Mouse (Mus musculus) lung, embryonic 16.5 days (tissue): Measurements from ENCODE around the gene Brat1. TPM values are rescaled to one million over a fixed set of nuclear protein-coding genes. Genes with fewer than 3 reads are reported as not detected.
A peak's percentile ranks its signal among the peaks of the same experiment; 100 is the strongest.

Source experiments
- ATAC-seq: fragments of 200-750 bp; cut with Nextera tagmentation; 2 replicates; pipeline ENCODE4 v1.8.0; 2017; ENCODE audit warnings: low read depth, mild to moderate bottlenecking, moderate library complexity
- H3K27ac ChIP-seq: fragments of 300-500 bp; sonication (generic); 2 replicates; pipeline ENCODE4 v1.5.1; 2014; ENCODE audit warnings: mild to moderate bottlenecking, control low read depth, low read length
- H3K27me3 ChIP-seq: fragments of 300-500 bp; sonication (generic); 2 replicates; pipeline ENCODE4 v1.6.1; 2014; ENCODE audit warnings: low read depth, low read length, mixed read lengths; ENCODE audit not compliant: control insufficient read depth, insufficient read depth
- H3K36me3 ChIP-seq: fragments of 300-500 bp; sonication (generic); 2 replicates; pipeline ENCODE4 v1.6.1; 2014; ENCODE audit warnings: low read length; ENCODE audit not compliant: control insufficient read depth, insufficient read depth
- H3K4me1 ChIP-seq: fragments of 300-500 bp; sonication (generic); replicated peaks from 2 replicates; pipeline ENCODE4 v1.6.1; 2014; ENCODE audit warnings: low read length, mixed read lengths; ENCODE audit not compliant: control insufficient read depth, insufficient read depth
- H3K4me2 ChIP-seq: fragments of 300-500 bp; sonication (generic); 2 replicates; pipeline ENCODE4 v1.6.1; 2014; ENCODE audit warnings: low read depth, low read length, control low read depth
- H3K4me3 ChIP-seq: fragments of 300-500 bp; sonication (generic); 2 replicates; pipeline ENCODE4 v1.5.1; 2014; ENCODE audit warnings: mild to moderate bottlenecking, low read length, control low read depth
- H3K9ac ChIP-seq: fragments of 300-500 bp; sonication (generic); 2 replicates; pipeline ENCODE4 v1.6.1; 2014; ENCODE audit warnings: low read length, control low read depth
- H3K9me3 ChIP-seq: fragments of 300-500 bp; sonication (generic); 2 replicates; pipeline ENCODE4 v1.6.1; 2016; ENCODE audit warnings: low read length; ENCODE audit not compliant: control insufficient read depth
- WGBS: fragments of 180-500 bp; shearing (Covaris S2); extraction: QIAGEN DNeasy Blood & Tissue Kit; methylation state at CpG from one replicate; pipeline ENCODE4 v1.1.7; 2014; 5-methylcytosine and 5-hydroxymethylcytosine counted together
- polyA plus RNA-seq: library from polyadenylated mRNA; unstranded; fragments of >200 nt; fragmentation: Nextera tagmentation; extraction: Ambion mirVana; gene quantifications from 2 replicates; pipeline ENCODE4 v1.2.1, GENCODE M21; 2015

Brat1 gene
- polyA plus RNA-seq = 24.4 TPM in 2 replicates

DNA sequence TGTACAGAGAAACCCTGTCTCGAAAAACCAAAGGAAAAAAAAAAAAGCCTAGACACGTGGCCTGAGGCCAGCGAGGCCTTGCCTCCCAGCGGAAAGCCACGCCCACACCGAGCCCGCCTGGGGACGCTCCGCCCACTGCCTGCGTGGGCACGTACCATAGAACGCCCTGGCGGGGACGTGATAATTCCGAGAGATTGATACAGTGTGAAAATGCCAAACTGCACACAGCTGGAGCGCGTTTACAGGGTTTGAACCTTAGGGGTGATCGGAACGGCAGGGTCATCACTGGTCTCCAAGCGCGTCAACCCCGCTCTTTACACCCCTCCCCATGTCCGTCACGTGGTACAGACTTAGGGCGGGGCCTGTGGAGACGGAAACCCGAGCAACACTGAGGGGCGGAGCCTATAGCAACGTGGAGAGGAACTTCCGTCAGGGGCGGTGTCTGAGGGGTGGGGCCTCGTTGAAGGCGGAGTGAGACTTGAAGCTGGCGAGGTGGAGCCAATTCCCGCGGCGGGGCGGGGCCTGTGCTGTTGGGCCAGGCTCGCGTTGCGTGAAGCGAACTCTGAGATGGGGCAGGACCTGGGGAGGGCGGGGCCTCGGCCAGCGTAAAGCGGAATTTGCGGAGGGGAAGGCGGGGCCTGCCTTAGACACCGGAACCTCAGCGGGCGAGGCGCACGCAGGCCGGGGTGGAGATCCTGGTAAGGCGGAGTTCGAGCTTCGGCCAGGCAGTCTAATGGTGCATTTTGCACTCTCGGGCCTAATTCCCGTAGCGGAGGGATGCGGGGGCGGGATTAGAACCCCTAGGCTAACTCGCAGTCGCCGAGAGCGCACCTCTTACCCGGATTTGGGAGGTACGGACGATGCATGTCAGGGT is at the start of gene Brat1:
Brat1 (plus strand) TSS at position 634 of the 874 bp plus-strand sequence.
- Histone ChIP-seq H3K27ac (peak within 1 kb of the TSS; percentile 95), H3K4me2 (peak within 1 kb of the TSS; percentile 87), H3K4me3 (peak within 1 kb of the TSS; percentile 77), H3K4me1 (peaks cover 24% of the 10 kb centered on the region), H3K9ac (peak within 1 kb of the TSS; percentile 84), H3K36me3 (no peaks in the 10 kb centered on the region), H3K27me3 (no peaks in the 10 kb centered on the region), H3K9me3 (no peaks in the 10 kb centered on the region)
- peak; percentile 93 for ATAC-seq
- WGBS = under 1% methylated on average over 69 of the region's 69 CpGs

DNA sequence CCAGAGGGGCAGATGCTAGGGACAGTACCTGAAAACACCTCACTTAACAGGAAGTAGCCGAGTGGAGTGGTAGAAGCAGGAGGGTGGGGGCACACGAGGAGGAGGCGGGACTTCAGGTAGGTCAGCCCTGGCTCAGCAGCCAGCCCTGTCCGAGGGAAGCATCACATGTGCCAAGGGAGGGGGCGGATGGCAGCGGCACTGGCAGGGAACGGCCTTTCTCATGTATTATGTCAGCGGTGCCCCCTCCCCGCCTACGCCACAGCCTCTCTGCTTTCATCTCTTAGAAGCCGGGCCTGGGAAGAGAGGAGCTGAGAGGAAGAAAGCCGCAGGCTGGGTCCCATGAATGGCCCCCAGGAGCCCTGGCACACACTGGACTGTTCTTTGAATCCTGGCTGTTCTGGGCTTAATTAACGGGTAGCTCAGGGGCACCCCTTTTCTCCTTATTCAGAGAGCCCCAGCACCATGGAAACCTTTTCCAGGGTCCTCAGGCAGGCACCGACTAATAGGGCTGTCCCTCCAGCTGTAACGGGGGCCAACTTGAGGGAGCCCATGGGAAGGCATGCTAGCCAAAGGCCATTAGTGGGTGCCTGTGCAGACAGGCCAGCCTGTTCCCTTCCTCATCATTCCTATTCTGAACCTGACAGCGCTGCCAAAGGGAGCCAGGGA is 45.1 kb upstream of the Brat1 start:
- Histone ChIP-seq H3K4me3 (no peak overlapping the region), H3K27ac (no peak overlapping the region), H3K9me3 (no peaks in the 10 kb centered on the region), H3K4me1 (peaks cover 13% of the 10 kb centered on the region), H3K4me2 (no peak overlapping the region), H3K36me3 (no peaks in the 10 kb centered on the region), H3K27me3 (no peaks in the 10 kb centered on the region), H3K9ac (no peak overlapping the region)
- no peak for ATAC-seq
- 45% methylated on average over 14 of the region's 16 CpGs for WGBS

- Histone ChIP-seq H3K27ac (no peak overlapping the region), H3K4me3 (no peak overlapping the region), H3K9me3 (no peaks in the 10 kb centered on the region), H3K36me3 (no peaks in the 10 kb centered on the region), H3K4me2 (no peak overlapping the region), H3K9ac (no peak overlapping the region), H3K4me1 (peaks cover 13% of the 10 kb centered on the region), H3K27me3 (no peaks in the 10 kb centered on the region)
- 77% methylated on average over 1 of the region's 1 CpGs for WGBS
- no peak for ATAC-seq
Observed at GRCm38 (mm10) chr5:140660398-140660797, 44.4 kb upstream of the Brat1 start.

DNA sequence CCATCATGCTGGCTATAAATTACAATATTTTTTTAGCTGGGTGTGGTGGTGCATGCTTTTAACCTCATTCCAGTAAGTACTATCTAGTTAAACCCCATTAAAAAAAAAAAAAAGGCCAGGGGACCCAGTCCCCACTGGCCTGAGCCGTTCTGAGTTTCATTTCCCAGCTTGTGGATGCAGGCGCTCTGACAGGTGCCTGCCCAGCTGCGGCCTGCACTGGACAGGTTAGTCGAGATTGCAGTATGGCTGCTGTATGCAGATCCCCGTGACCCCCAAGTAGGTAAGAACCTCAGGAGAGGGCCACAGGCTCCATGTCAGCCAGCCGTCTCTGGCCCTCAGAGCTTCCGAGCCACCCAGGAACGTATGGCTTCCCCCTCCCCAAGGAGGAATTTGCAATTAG is 43.4 kb upstream of the Brat1 start:
- Histone ChIP-seq H3K9me3 (no peaks in the 10 kb centered on the region), H3K4me2 (no peak overlapping the region), H3K36me3 (no peaks in the 10 kb centered on the region), H3K4me1 (peaks cover 13% of the 10 kb centered on the region), H3K9ac (no peak overlapping the region), H3K27ac (no peak overlapping the region), H3K27me3 (no peaks in the 10 kb centered on the region), H3K4me3 (no peak overlapping the region)
- no peak for ATAC-seq
- whole genome bisulfite sequencing = 48% methylated on average over 8 of the region's 8 CpGs

GRCm38 (mm10) chr5:140661875-140662643 is 42.8 kb upstream of the Brat1 start:
- 63% methylated on average over 12 of the region's 12 CpGs for WGBS
- no peak overlapping the region for H3K27ac ChIP-seq
- H3K4me3 ChIP-seq = no peak overlapping the region
- H3K27me3 ChIP-seq = no peaks in the 10 kb centered on the region
- no peaks in the 10 kb centered on the region for H3K9me3 ChIP-seq
- peaks cover 13% of the 10 kb centered on the region for H3K4me1 ChIP-seq
- H3K4me2 ChIP-seq = no peak overlapping the region
- no peak overlapping the region for H3K9ac ChIP-seq
- H3K36me3 ChIP-seq = no peaks in the 10 kb centered on the region
- no peak for ATAC-seq

DNA sequence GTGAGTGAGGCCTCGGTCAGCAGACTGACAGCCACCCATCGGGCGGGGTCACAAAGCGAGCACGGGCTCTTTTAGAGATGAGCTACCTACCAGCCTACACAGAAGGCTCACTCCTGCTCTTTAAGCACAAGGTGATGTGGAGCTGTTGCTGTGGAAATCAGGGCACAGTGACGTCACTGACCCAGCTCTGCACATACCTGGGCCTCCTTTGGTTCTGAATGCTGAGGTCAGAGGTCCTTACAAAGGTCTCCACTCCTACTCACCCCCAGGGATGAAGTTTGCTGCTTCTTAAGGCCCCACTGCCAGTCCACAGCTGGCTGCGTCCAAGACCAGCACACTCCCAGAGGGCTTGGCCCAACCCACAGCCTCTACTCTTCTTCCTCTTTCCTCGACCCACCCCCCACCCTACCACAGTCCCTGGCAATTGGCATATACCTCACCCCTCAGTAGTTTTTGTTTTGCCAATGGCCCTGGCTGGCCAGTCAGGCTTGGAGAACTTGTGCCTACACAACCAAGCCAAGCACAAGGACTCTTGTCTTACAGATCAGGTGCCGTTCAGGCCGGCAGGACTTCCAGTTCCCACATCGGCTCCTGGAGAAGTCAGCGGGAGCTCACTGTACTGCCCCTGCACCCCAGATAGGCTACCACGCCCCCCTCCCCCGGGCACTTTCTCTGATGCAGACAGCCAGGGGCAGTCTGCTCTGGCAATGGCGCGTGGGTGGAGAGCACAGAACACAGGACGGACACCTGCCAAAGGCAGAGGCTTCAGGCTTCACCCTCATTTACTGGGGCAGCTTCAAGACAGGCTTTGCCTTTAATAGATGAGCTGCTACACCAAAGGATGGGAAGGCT is 41.8 kb upstream of the Brat1 start:
- Histone ChIP-seq H3K4me2 (no peak overlapping the region), H3K9me3 (no peaks in the 10 kb centered on the region), H3K27me3 (no peaks in the 10 kb centered on the region), H3K4me3 (no peak overlapping the region), H3K27ac (peak overlapping the region; percentile 36; the same call in 1 of the 2 replicates), H3K4me1 (peaks cover 13% of the 10 kb centered on the region), H3K9ac (0 out of 2 replicates have a peak overlapping the region, but pooled peaks have one; percentile 15), H3K36me3 (no peaks in the 10 kb centered on the region)
- ATAC-seq = 0 out of 2 replicates have a peak, but pooled peaks have one; percentile 19
- WGBS = 55% methylated on average over 17 of the region's 17 CpGs

DNA sequence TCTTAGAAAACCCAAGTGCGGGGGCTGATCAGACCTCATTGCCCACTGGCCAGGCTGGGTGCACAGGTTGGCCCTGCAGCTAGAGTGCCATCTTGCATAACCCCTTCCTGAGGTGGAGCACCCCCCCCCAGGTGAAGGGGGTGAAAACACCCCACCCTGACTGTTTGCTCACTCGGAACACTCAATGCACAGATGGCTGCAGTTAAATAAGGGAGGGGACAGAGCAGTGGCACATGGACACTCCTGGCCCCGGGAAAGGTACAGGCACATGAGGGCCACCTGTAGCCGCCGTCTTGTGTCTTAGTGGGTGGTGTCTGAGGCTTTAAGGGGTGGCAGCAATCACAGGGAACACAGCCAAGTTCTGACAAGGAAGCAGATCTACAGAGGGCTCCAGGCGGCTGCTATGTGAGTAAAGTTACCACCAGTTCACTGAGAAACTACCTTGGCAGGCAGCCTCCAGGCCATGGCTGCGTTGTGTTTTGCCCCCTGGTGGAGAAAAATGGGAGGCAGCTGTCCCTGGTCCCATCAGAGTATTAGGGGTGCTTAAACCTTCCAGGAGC is 41.1 kb upstream of the Brat1 start:
- H3K27me3 ChIP-seq = no peaks in the 10 kb centered on the region
- no peak overlapping the region for H3K4me2 ChIP-seq
- H3K9me3 ChIP-seq = peaks cover 3% of the 10 kb centered on the region
- H3K27ac ChIP-seq = peak overlapping the region; percentile 36; the same call in 1 of the 2 replicates
- H3K36me3 ChIP-seq = peaks cover 3% of the 10 kb centered on the region
- H3K4me3 ChIP-seq = no peak overlapping the region
- whole genome bisulfite sequencing = 36% methylated on average over 7 of the region's 7 CpGs
- ATAC-seq = peak; percentile 82
- H3K4me1 ChIP-seq = peaks cover 13% of the 10 kb centered on the region
- H3K9ac ChIP-seq = 0 out of 2 replicates have a peak overlapping the region, but pooled peaks have one; percentile 23

GRCm38 (mm10) chr5:140672115-140672514 is 32.7 kb upstream of the Brat1 start:
- H3K4me1 ChIP-seq = no peaks in the 10 kb centered on the region
- H3K9me3 ChIP-seq = peaks cover 9% of the 10 kb centered on the region
- H3K36me3 ChIP-seq = peaks cover 20% of the 10 kb centered on the region
- no peak overlapping the region for H3K4me2 ChIP-seq
- no peak for ATAC-seq
- no peak overlapping the region for H3K9ac ChIP-seq
- 78% methylated on average over 6 of the region's 6 CpGs for WGBS
- no peak overlapping the region for H3K27ac ChIP-seq
- no peak overlapping the region for H3K4me3 ChIP-seq
- no peaks in the 10 kb centered on the region for H3K27me3 ChIP-seq
